Mouse (Mus musculus): ENCODE measurements around the gene Cdkal1.

Gene Cdkal1

GRCm38 (mm10) chr13:29149404-29149803 is 706.1 kb downstream of the Cdkal1 start:
- no peak for DNase-seq (ENCODE audit: low read depth in 1 of 2, low spot score in 2 of 2)

- DNase-seq (ENCODE audit: low read depth in 1 of 2, low spot score in 2 of 2), result no peak
Observed at GRCm38 (mm10) chr13:29148616-29149015, 706.9 kb downstream of the Cdkal1 start.
